Mouse (Mus musculus) MEL (cell line): ENCODE results near the gene Ssr2. TPM values are rescaled to one million over a fixed set of nuclear protein-coding genes. Genes with fewer than 3 reads are reported as not detected.

Source experiments
- DNase-seq: peaks from one replicate; pipeline ENCODE4 v3.0.0; 2011; ENCODE audit warnings: low read depth, low spot score
- H3K27ac ChIP-seq: 2 replicates; pipeline ENCODE4 v1.5.1; 2012; ENCODE audit warnings: low read depth, mild to moderate bottlenecking, control low read depth, low read length, moderate library complexity; ENCODE audit not compliant: control insufficient read depth
- H3K27me3 ChIP-seq, 2 experiments: fragments of 150-350 bp in 1 of 2; sonication (generic) in 1 of 2; 2 replicates each; pipeline ENCODE4 v1.6.1; 2012; ENCODE audit warnings: low read length in 2 of 2, mild to moderate bottlenecking in 2 of 2, improper control_type of control experiment in 1 of 2, moderate library complexity in 1 of 2; ENCODE audit not compliant: insufficient read depth in 2 of 2, control insufficient read depth in 1 of 2
- H3K36me3 ChIP-seq, 2 experiments: 2 replicates each; pipeline ENCODE4 v1.6.1; 2012 to 2014; ENCODE audit warnings: low read length in 2 of 2, improper control_type of control experiment in 1 of 2, inconsistent platforms in 1 of 2, mild to moderate bottlenecking in 1 of 2; ENCODE audit not compliant: insufficient read depth in 2 of 2, control insufficient read depth in 1 of 2
- H3K4me1 ChIP-seq, 2 experiments: fragments of 150-350 bp in 1 of 2; sonication (generic) in 1 of 2; 2 replicates each; pipeline ENCODE4 v1.6.1; 2012; ENCODE audit warnings: low read length in 2 of 2, improper control_type of control experiment in 1 of 2, mild to moderate bottlenecking in 1 of 2; ENCODE audit not compliant: insufficient read depth in 2 of 2, control insufficient read depth in 1 of 2
- H3K4me3 ChIP-seq, 2 experiments: fragments of 150-350 bp in 1 of 2; sonication (generic) in 1 of 2; 2 replicates each; pipeline ENCODE4 v1.5.1; 2012; ENCODE audit warnings: low read depth in 2 of 2, low read length in 2 of 2, mild to moderate bottlenecking in 2 of 2, moderate library complexity in 2 of 2, control low read depth in 1 of 2, improper control_type of control experiment in 1 of 2; ENCODE audit not compliant: control insufficient read depth in 1 of 2, insufficient read depth in 1 of 2
- H3K79me2 ChIP-seq: 2 replicates; pipeline ENCODE4 v1.6.1; 2012; ENCODE audit warnings: mild to moderate bottlenecking, low read length, moderate library complexity; ENCODE audit not compliant: control insufficient read depth, poor library complexity, insufficient read depth
- H3K9ac ChIP-seq: 2 replicates; pipeline ENCODE4 v1.6.1; 2012; ENCODE audit warnings: low read depth, mild to moderate bottlenecking, control low read depth, low read length, moderate library complexity; ENCODE audit not compliant: control insufficient read depth, poor library complexity, severe bottlenecking
- H3K9me3 ChIP-seq: fragments of 150-350 bp; sonication (generic); replicated peaks from 2 replicates; pipeline ENCODE4 v1.6.1; 2012; ENCODE audit warnings: mild to moderate bottlenecking, low read length, improper control_type of control experiment, moderate library complexity; ENCODE audit not compliant: insufficient read depth
- CHD1 ChIP-seq: IDR thresholded peaks from 2 replicates; pipeline ENCODE4 v1.6.1; 2012; ENCODE audit warnings: low read depth, mild to moderate bottlenecking, inconsistent platforms, low read length, improper control_type of control experiment
- CHD2 ChIP-seq: IDR thresholded peaks from 2 replicates; pipeline ENCODE4 v1.6.1; 2011; ENCODE audit warnings: low read length, improper control_type of control experiment
- CTCF ChIP-seq, 3 experiments: IDR thresholded peaks in 2 of 3; conservative IDR thresholded peaks in 1 of 3; 2 replicates each; pipeline ENCODE4 v1.5.1; 2011 to 2012; ENCODE audit warnings: low read length in 3 of 3, low read depth in 2 of 3, mild to moderate bottlenecking in 2 of 3, improper control_type of control experiment in 1 of 3, inconsistent platforms in 1 of 3, mixed read lengths in 1 of 3, moderate library complexity in 1 of 3; ENCODE audit not compliant: control insufficient read depth in 1 of 3, insufficient read depth in 1 of 3, poor library complexity in 1 of 3, severe bottlenecking in 1 of 3
- ELF1 ChIP-seq: IDR thresholded peaks from 2 replicates; pipeline ENCODE4 v1.6.1; 2014; ENCODE audit warnings: low read depth, mild to moderate bottlenecking, inconsistent platforms, low read length, improper control_type of control experiment, moderate library complexity
- HCFC1 ChIP-seq: IDR thresholded peaks from 2 replicates; pipeline ENCODE4 v1.6.1; 2012; ENCODE audit warnings: low read depth, mild to moderate bottlenecking, inconsistent platforms, low read length, improper control_type of control experiment, moderate library complexity
- JUND ChIP-seq: IDR thresholded peaks from 2 replicates; pipeline ENCODE4 v1.6.1; 2011; ENCODE audit warnings: low read depth, mild to moderate bottlenecking, improper control_type of control experiment, low read length
- MAX ChIP-seq: IDR thresholded peaks from 2 replicates; pipeline ENCODE4 v1.6.1; 2011; ENCODE audit warnings: low read length, improper control_type of control experiment
- MAZ ChIP-seq: IDR thresholded peaks from 2 replicates; pipeline ENCODE4 v1.6.1; 2012; ENCODE audit warnings: low read depth, mild to moderate bottlenecking, inconsistent platforms, low read length, improper control_type of control experiment
- MXI1 ChIP-seq: IDR thresholded peaks from 2 replicates; pipeline ENCODE4 v1.6.1; 2011; ENCODE audit warnings: mild to moderate bottlenecking, low read depth, low read length, improper control_type of control experiment
- MYB ChIP-seq: IDR thresholded peaks from 2 replicates; pipeline ENCODE4 v1.6.1; 2011; ENCODE audit warnings: mild to moderate bottlenecking, low read depth, low read length, improper control_type of control experiment
- NELFE ChIP-seq: IDR thresholded peaks from 2 replicates; pipeline ENCODE4 v1.6.1; 2011; ENCODE audit warnings: low read depth, low read length, improper control_type of control experiment
- NRF1 ChIP-seq: IDR thresholded peaks from 2 replicates; pipeline ENCODE4 v1.6.1; 2014; ENCODE audit warnings: low read depth, mild to moderate bottlenecking, inconsistent platforms, low read length, improper control_type of control experiment, moderate library complexity; ENCODE audit not compliant: poor library complexity, insufficient read depth, severe bottlenecking
- POLR2A ChIP-seq, 2 experiments: IDR thresholded peaks; 2 replicates each; pipeline ENCODE4 v1.6.1; 2011 to 2012; ENCODE audit warnings: low read length in 2 of 2, mild to moderate bottlenecking in 2 of 2, control low read depth in 1 of 2, improper control_type of control experiment in 1 of 2, low read depth in 1 of 2, moderate library complexity in 1 of 2; ENCODE audit not compliant: control insufficient read depth in 1 of 2, insufficient read depth in 1 of 2, poor library complexity in 1 of 2
- POLR2AphosphoS2 ChIP-seq: IDR thresholded peaks from 2 replicates; pipeline ENCODE4 v1.6.1; 2011; ENCODE audit warnings: low read length, improper control_type of control experiment
- RCOR1 ChIP-seq: IDR thresholded peaks from 2 replicates; pipeline ENCODE4 v1.6.1; 2012; ENCODE audit warnings: low read depth, mild to moderate bottlenecking, inconsistent platforms, low read length, improper control_type of control experiment
- SIN3A ChIP-seq: IDR thresholded peaks from 2 replicates; pipeline ENCODE4 v1.6.1; 2012; ENCODE audit warnings: low read length, improper control_type of control experiment, inconsistent platforms
- TBP ChIP-seq: IDR thresholded peaks from 2 replicates; pipeline ENCODE4 v1.8.0; 2011; ENCODE audit warnings: low read depth, low read length, improper control_type of control experiment
- TCF12 ChIP-seq: IDR thresholded peaks from 2 replicates; pipeline ENCODE4 v1.6.1; 2014; ENCODE audit warnings: low read depth, mild to moderate bottlenecking, inconsistent platforms, low read length, improper control_type of control experiment, moderate library complexity
- UBTF ChIP-seq: IDR thresholded peaks from 2 replicates; pipeline ENCODE4 v1.6.1; 2012; ENCODE audit warnings: low read depth, mild to moderate bottlenecking, inconsistent platforms, low read length, improper control_type of control experiment, moderate library complexity, borderline replicate concordance; ENCODE audit not compliant: insufficient read depth
- ZC3H11A ChIP-seq: IDR thresholded peaks from 2 replicates; pipeline ENCODE4 v1.6.1; 2012; ENCODE audit warnings: low read depth, mild to moderate bottlenecking, inconsistent platforms, low read length, improper control_type of control experiment
- ZKSCAN1 ChIP-seq: IDR thresholded peaks from 2 replicates; pipeline ENCODE4 v1.6.1; 2012; ENCODE audit warnings: low read depth, mild to moderate bottlenecking, inconsistent platforms, low read length, improper control_type of control experiment, moderate library complexity
- ZMIZ1 ChIP-seq: IDR thresholded peaks from 2 replicates; pipeline ENCODE4 v1.6.1; 2012; ENCODE audit warnings: low read depth, mild to moderate bottlenecking, inconsistent platforms, low read length, improper control_type of control experiment, moderate library complexity
- polyA plus RNA-seq, 2 experiments: library from polyadenylated mRNA; stranded (reverse) in 1 of 2; unstranded in 1 of 2; fragments of >175 nt in 1 of 2; fragments of >200 nt in 1 of 2; gene quantifications; 2 replicates each; pipeline versions ENCODE4 v1.2.1 to v1.2.4; 2012; ENCODE audit warnings: low replicate concordance in 2 of 2, low read depth in 1 of 2; ENCODE audit not compliant: insufficient read length in 2 of 2, insufficient read depth in 1 of 2, missing spikeins in 1 of 2
- total RNA-seq: library from RNA; depleted of rRNA; stranded (reverse); fragments of 300-350 nt; gene quantifications from 2 replicates; pipeline ENCODE4 v1.2.3, GENCODE M21; 2012

Ssr2 gene
- total and polyA plus RNA-seq, 3 experiments: 176 to 706 (median 594) TPM

DNA sequence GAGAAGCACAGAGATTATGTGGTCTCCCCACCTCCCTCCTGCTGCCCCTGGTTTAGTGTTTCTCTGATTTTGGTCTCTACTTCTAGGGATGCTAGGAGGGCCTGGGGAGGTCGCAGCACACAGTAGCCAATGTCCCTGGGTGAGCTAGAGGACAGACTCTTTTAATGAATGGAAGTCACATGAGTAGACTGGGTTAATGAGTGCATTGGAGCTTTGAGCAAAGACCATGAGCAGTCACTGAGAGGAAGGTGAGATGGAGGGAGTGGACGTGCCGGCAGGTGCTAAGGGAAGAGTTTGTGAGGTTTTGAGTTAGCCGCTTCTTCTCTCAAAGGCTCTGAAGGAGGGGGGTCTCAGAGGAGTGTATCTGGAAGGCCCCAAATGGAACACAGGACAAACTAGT lies 40.1 kb upstream of the Ssr2 start:
- H3K4me1 ChIP-seq: peaks cover 7 to 8% of the 10 kb centered on the region in 2 experiments
- peak overlapping the region in 1 of 2 experiments; percentile 51; a peak in 1 of 4 replicates for H3K4me3 ChIP-seq

DNA sequence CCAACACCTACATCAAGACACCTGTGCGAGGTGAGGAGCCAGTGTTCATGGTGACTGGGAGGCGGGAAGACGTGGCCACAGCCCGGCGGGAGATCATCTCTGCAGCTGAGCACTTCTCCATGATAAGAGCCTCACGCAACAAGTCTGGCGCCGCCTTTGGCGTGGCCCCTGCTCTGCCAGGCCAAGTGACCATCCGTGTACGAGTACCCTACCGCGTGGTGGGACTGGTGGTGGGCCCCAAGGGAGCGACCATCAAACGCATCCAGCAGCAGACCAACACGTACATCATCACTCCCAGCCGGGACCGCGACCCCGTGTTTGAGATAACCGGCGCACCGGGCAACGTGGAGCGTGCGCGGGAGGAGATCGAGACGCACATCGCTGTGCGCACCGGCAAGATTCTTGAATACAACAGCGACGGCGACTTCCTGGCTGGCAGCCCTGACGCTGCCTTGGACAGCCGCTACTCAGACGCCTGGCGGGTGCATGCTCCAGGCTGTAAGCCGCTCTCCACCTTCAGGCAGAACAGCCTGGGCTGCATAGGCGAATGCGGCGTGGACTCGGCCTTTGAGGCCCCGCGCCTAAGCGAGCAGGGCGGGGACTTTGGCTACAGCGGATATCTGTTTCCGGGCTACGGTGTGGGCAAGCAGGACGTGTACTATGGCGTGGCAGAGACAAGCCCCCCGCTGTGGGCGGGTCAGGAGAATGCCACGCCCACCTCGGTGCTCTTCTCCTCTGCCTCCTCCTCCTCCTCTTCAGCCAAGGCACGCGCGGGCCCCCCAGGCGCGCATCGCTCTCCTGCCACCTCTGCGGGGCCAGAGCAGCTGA lies 39.4 kb upstream of the Ssr2 start:
- Histone ChIP-seq H3K9me3 (no peaks in the 10 kb centered on the region), H3K27ac (peak overlapping the region; percentile 54), H3K79me2 (peaks cover 5% of the 10 kb centered on the region; the same call in 1 of the 2 replicates), H3K27me3 (no peaks in the 10 kb centered on the region), H3K4me1 (peaks cover 2 to 7% of the 10 kb centered on the region in 2 experiments), H3K9ac (peak overlapping the region; percentile 69)
- TF ChIP-seq POLR2A (IDR thresholded peaks at IDR 0.05; ENCODE audit: control insufficient read depth in 1 of 2, insufficient read depth in 1 of 2, low read depth in 1 of 2, low read length in 2 of 2, poor library complexity in 1 of 2) (peak in 1 of 2 experiments; percentile 76; a peak in 3 of 4 replicates), MAX (peak; percentile 53; the same call in 1 of the 2 replicates), NELFE (peak; percentile 58), CHD2 (no peak), HCFC1 (0 out of 2 replicates have a peak, but pooled peaks have one; percentile 28), ELF1 (no peak), MYB (no peak), NRF1 (peak; percentile 65), MXI1 (peak; percentile 31; the same call in 1 of the 2 replicates), JUND (no peak)
- TF ChIP-seq, all 39 proteins: peak for 6
- Histone ChIP-seq H3K4me3 (peak overlapping the region; percentile 40 to 51), H3K36me3 (peaks cover 0 to 11% of the 10 kb centered on the region in 2 experiments; a peak in 1 of 4 replicates)
- peak; percentile 81 for DNase-seq

More for the DNA sequence above, 40.1 kb upstream of the Ssr2 start:
- Histone ChIP-seq H3K27ac (no peak overlapping the region), H3K27me3 (no peaks in the 10 kb centered on the region), H3K36me3 (peaks cover 0 to 12% of the 10 kb centered on the region in 2 experiments; a peak in 2 of 4 replicates), H3K9ac (peak overlapping the region; percentile 69), H3K79me2 (peaks cover 8% of the 10 kb centered on the region), H3K9me3 (no peaks in the 10 kb centered on the region)
- no peak for DNase-seq
- 0 out of 2 replicates have a peak, but pooled peaks have one; percentile 21 for TF ChIP-seq MAZ
- TF ChIP-seq SIN3A: 0 out of 2 replicates have a peak, but pooled peaks have one; percentile 18
- no peak for TF ChIP-seq TCF12

DNA sequence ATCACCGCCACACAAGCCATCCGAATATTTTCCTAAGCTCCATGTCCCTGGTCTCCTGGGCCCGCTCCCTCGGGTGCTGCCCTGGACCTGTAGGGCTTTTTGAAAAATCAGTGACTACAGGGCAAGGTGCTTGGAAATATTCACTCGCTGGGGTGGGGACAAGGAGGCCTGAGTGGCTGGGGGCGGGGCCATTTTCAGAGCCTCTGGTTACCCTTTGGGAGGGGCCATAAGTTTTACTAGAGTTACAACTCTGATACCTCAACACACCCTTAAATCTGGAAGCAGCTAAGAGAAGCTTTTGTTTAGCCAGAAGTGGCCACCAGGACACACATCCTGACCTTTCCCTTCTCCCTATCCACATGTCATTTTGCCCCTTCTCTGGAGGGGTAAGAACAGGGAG lies 38.5 kb upstream of the Ssr2 start:
- DNase-seq: no peak
- H3K9me3 ChIP-seq: no peaks in the 10 kb centered on the region
- no peak overlapping the region for H3K27ac ChIP-seq
- no peaks in the 10 kb centered on the region; the same call in 1 of the 2 replicates for H3K79me2 ChIP-seq
- H3K4me1 ChIP-seq: peaks cover 2 to 7% of the 10 kb centered on the region in 2 experiments
- no peak overlapping the region for H3K9ac ChIP-seq
- H3K36me3 ChIP-seq: peaks cover 0 to 11% of the 10 kb centered on the region in 2 experiments; a peak in 1 of 4 replicates
- H3K4me3 ChIP-seq: no peak overlapping the region
- TF ChIP-seq CHD1 (no peak), SIN3A (no peak), ZMIZ1 (no peak), POLR2AphosphoS2 (no peak), TBP (no peak), UBTF (no peak), RCOR1 (no peak), CTCF (IDR thresholded peaks at IDR 0.05 in 2 of 3, conservative IDR thresholded peaks at IDR 0.05 in 1 of 3; ENCODE audit: control insufficient read depth in 1 of 3, insufficient read depth in 1 of 3, low read depth in 2 of 3, low read length in 3 of 3, poor library complexity in 1 of 3, severe bottlenecking in 1 of 3) (no peak), ZKSCAN1 (no peak), ZC3H11A (no peak)
- no peaks in the 10 kb centered on the region for H3K27me3 ChIP-seq
